Mouse (Mus musculus) cortical plate, adult 2 months (tissue): ENCODE data around the gene Ppp1r1b. TPM values are rescaled to one million over a fixed set of nuclear protein-coding genes. Genes with fewer than 3 reads are reported as not detected.
A peak's percentile ranks its signal among the peaks of the same experiment; 100 is the strongest.

ENCODE experiments used
- H3K27ac ChIP-seq: fragments of 200-500 bp; 2 replicates; pipeline ENCODE4 v1.5.1; 2012; ENCODE audit warnings: low read length, control low read depth, inconsistent platforms; ENCODE audit not compliant: insufficient read depth
- H3K4me1 ChIP-seq: fragments of 200-500 bp; 2 replicates; pipeline ENCODE4 v1.6.1; 2011; ENCODE audit warnings: low read length; ENCODE audit not compliant: control insufficient read depth, insufficient read depth
- H3K4me3 ChIP-seq: fragments of 200-500 bp; 2 replicates; pipeline ENCODE4 v1.5.1; 2011; ENCODE audit warnings: mild to moderate bottlenecking, low read length, control low read depth; ENCODE audit not compliant: insufficient read depth
- CTCF ChIP-seq: fragments of 200-500 bp; IDR thresholded peaks from 2 replicates; pipeline ENCODE4 v1.5.1; 2011; ENCODE audit warnings: mild to moderate bottlenecking, control low read depth, low read length; ENCODE audit not compliant: insufficient read depth; ENCODE audit errors: extremely low read depth
- POLR2A ChIP-seq: fragments of 200-500 bp; IDR thresholded peaks from 2 replicates; pipeline ENCODE4 v1.6.1; 2011; ENCODE audit warnings: mild to moderate bottlenecking, low read length, control low read depth; ENCODE audit not compliant: insufficient read depth; ENCODE audit errors: extremely low read depth
- polyA plus RNA-seq: library from polyadenylated mRNA; depleted of rRNA; stranded (reverse); fragments of >200 nt; gene quantifications from 2 replicates; pipeline ENCODE4 v1.2.3, GENCODE M21; 2012

Ppp1r1b gene
- polyA plus RNA-seq, 1 experiment, result 322 TPM

DNA sequence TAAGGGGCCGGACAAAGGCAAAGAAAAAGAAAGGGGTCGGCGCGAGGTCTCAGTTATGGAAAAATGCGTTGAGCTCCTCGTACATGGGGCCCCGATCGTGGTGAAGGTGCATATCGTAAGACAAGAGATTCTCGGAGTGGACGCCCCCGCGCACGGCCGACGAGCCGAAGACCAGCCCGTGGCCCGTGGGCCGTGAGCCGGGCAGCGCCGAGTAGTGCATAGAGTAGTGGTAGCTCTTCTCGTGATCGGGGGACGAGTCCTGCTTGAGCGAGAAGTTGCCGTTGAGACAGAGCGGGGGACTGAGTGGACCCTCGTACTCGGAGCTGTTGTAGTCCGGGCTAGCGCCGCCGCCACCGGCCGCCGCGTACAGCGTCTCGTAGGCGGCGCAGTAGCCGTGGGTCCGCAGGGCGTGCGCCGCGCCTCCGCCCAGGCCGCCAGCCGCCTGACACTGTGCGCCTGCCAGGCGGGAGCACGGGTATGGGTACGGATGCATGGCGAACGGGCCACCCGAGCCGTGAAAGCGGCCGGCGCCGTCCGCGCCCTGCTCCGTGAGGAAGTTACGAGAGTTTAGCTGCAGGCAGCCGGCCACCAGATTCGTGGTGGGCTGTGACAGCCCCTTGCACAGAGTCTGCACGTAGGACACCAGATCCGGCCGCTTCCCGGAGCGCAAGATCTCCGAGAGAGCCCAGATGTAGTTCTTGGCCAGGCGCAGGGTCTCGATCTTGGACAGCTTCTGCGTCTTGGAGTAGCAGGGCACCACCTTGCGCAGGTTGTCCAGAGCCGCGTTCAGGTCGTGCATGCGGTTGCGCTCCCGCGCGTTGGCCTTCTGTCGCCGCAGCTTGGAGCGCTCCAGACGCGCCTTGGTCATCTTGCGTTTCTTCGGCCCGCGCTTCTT is 20.8 kb upstream of the Ppp1r1b start:
- Histone ChIP-seq H3K4me1 (peaks cover 5% of the 10 kb centered on the region), H3K27ac (peak overlapping the region; percentile 84), H3K4me3 (peak overlapping the region; percentile 93)
- no peak for TF ChIP-seq CTCF
- no peak for TF ChIP-seq POLR2A

DNA sequence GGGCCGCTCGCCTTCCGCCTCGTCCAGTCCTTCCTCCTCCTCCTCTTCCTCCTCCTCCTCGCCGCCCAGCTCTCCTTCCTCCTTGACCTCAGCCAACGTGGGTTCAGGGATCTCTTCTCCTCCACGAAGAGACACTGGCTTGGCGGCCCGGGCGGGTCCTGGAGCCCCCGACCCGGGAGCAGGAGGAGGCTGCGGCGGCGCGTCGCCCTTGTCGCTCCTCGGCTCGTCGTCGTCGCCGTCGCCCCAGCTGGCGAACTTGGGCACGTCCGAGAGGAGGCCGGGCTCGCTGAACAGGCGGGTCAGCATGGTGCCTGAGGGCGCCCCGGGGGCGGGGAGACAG is 20.2 kb upstream of the Ppp1r1b start:
- TF ChIP-seq POLR2A (no peak), CTCF (no peak)
- H3K27ac ChIP-seq, result peak overlapping the region; percentile 84

DNA sequence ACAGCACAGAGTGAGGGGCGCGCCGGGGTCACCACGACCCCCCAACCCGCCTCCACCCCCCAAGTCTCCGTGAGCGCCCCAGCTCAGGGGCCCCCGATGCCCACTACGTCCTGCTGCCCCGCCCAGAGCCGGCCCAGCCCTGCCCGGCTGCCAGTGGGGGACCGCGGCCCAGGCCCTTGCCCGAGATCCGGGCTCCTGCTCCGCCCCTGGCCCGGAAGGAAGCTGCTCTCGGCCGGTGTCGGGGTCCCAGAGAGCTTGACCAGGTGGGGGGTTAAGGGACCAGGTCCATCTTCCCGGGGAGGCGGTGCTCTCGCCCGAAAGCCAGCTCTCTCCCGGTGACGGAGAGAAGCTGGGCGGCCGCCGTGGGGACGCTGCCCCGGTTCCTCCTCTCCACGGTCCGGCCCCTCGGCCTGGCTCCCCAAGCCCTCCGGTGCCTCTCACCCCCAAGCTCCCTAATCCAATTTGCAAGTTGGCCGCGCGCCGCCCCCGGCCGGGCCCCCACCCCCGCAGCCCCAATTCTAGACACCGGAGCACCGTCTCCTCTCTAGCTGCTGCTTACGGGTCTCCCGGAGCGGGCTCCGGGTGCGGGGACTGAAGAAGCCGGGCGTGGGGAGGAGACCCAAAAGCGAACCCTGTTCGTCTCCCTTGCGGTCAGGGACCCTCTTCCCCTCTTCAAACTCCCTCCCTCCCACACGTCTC is 19.7 kb upstream of the Ppp1r1b start:
- Histone ChIP-seq H3K4me1 (peaks cover 2% of the 10 kb centered on the region; the same call in 1 of the 2 replicates), H3K27ac (peak overlapping the region; percentile 93), H3K4me3 (peak overlapping the region; percentile 93)
- TF ChIP-seq CTCF (no peak), POLR2A (no peak)

More for the DNA sequence above, 20.2 kb upstream of the Ppp1r1b start:
- Histone ChIP-seq H3K4me3 (peak overlapping the region; percentile 93), H3K4me1 (peaks cover 5% of the 10 kb centered on the region)

DNA sequence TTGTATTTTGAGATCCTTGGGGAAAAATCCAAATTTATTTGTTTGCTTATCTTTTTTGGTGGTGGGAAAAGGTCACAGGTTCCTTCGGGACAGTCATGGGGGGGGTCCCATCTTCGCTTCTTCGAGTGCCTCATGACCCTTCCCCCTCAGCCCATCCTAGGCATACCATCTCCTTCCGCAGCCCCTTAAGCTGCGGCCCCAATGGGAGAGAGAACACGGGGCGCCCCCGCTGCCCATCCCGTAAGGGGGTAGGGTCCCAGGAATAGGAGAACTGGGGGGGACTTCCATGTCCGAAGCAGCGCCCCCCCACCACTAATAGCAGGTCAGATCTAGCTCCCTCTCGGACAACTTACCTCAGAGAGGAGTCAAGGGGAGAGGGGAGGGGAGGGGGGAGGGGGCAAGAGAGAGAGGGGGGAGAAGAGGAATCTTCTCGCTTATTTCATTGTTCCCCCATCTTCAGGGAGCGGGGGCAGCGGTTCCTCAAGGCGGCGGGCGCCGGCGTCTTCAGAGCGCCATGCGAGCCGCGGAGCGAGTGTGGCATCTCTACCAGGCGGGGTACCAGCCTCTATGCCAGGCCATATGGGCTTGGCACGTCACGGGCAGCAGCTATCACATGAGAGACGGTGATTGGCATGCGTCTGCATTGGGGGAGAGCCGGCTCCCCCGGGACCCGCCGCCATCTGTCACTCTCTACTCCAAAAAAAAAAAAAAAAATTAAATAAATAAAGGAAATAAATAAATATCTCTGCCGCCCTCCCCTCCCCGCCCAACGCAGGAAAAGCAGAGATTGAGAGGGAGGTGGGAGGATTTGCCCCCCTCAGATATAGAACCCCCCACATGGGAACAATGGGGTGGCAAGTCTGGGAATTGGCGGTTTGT is 18.9 kb upstream of the Ppp1r1b start, which contains the start of gene Neurod2:
Neurod2 (minus strand) TSS at position 568 of the 879 bp plus-strand sequence.
- no peaks in the 10 kb centered on the region; the same call in 1 of the 2 replicates for H3K4me1 ChIP-seq
- peak within 1 kb of the TSS; percentile 93 for H3K4me3 ChIP-seq
- peak within 1 kb of the TSS; percentile 93 for H3K27ac ChIP-seq
- TF ChIP-seq CTCF, result no peak
- peak; percentile 91 for TF ChIP-seq POLR2A

DNA sequence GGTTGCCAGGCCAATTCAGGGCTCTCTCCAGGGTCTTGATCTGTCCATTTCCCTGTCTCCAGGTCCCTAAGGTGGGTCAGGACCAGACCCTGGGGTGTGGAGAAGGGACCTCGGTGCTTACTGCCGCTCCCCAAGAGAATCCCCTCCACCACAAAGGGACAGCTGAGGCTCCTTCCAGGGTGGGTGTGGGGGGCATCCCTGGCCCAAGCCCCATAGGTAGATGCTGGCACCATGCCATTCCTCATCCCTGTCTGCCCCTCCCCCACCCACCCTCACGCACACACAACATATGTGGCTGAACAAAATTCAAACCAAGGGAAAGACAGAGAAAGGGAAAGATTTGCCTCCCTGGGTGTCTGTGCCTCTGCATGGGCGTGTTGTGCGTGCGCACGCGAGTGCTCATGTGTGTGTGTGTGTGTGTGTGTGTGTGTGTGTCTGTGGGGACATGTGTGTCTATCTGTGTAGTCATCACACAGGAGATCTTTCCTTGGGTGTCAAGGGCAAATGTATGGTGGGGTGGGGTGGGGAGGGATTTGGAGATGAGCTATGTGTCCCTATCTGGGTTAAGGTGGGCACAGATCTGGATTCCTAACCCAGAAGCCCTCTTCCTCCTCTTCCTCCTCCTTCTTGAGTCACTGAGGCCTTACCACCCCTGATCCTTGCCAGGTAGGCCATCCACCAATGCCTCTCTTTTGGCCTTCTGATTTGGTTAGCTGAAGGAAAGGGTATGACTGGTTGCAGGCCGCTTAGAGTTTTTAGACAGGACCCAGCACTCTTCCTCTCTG is 18.1 kb upstream of the Ppp1r1b start:
- Histone ChIP-seq H3K4me3 (peak overlapping the region; percentile 93; the same call in 1 of the 2 replicates), H3K4me1 (peaks cover 2% of the 10 kb centered on the region; the same call in 1 of the 2 replicates), H3K27ac (peak overlapping the region; percentile 71; the same call in 1 of the 2 replicates)
- no peak for TF ChIP-seq POLR2A
- TF ChIP-seq CTCF, result no peak

DNA sequence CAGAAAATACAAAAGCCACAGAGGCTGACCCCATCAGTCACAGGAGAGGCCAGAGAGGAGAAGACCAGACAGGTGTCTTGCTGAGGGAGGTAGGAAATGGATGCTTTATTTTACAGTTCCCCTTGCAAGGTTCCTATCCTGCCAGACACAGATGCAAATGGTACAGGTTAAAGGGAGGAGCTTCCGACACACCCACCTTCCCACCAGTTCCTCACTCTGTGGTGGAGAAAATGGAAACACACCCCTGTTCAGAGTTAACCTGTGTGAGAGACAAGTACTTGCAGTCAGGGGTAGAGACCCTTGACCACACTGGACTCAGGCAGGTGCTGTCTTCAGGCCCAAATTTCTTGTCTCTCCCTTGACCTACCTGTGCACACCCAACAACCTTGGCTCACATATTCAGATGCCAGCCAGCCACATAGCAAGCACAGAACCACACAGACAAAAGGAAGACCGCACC is 17.4 kb upstream of the Ppp1r1b start:
- TF ChIP-seq CTCF, result no peak
- TF ChIP-seq POLR2A, result no peak
- H3K27ac ChIP-seq, result no peak overlapping the region
- no peak overlapping the region for H3K4me3 ChIP-seq
- peaks cover 2% of the 10 kb centered on the region; the same call in 1 of the 2 replicates for H3K4me1 ChIP-seq

DNA sequence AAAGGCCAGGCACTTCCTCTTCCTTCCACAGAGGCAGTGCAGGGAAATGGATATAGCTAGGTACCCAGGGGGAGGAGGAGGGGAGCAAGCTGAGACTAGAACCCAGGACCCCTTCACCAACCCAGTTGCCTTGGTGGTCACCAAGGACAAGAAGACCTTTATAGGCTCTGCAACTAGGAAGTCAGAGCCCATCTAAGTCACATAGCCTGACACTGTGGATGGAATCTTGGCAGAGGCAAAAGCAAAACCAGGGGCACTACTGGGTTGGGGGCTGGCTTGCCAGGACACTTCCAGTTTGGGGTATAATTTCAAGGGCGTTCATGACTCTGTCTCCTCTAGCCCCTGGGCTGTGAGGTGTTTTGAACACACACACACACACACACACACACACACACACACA is 16.8 kb upstream of the Ppp1r1b start:
- TF ChIP-seq CTCF, result no peak
- TF ChIP-seq POLR2A, result no peak

DNA sequence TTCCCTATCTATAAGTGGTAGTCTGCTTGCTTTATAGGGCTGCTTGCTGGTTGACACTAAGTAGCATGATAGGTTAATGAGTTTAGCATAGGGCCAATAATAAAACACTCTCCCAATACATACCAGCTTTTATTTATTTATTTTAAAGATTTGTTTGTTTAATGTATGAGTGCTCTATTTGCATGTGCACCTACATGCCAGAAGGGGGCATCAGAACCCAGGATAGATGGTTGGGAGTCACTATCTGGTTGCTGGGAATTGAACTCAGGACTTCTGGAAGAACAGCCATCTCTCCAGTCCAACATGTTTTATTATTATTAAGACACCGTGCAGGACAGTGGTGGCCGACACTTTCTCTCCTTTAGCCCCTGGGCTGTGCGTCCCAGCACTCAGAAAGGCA is 16.0 kb upstream of the Ppp1r1b start:
- Histone ChIP-seq H3K4me3 (no peak overlapping the region), H3K27ac (no peak overlapping the region), H3K4me1 (peaks cover 2% of the 10 kb centered on the region; the same call in 1 of the 2 replicates)
- TF ChIP-seq CTCF (no peak), POLR2A (no peak)

More for the DNA sequence above, 16.8 kb upstream of the Ppp1r1b start:
- no peak overlapping the region for H3K27ac ChIP-seq
- no peak overlapping the region for H3K4me3 ChIP-seq
- peaks cover 2% of the 10 kb centered on the region; the same call in 1 of the 2 replicates for H3K4me1 ChIP-seq

DNA sequence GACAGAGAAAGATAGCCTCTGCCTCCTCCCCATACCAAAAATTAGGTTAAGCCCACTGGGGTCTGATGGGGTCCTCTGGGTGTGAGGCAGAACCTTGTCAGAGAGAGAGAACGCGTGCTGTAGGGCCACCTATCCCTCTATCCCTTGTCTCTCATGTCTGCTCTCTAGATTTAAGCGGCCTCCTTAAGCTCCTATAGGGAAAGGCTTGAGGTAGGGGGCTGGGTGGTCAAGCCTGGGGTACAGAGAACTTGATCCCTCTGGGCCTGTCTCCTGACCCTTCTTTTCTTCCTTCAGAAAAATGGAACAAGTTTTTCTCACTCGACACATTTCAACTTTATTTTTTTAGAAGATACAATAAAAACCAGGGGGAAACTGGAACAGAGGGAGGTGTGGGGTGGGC is 15.4 kb upstream of the Ppp1r1b start:
- peak overlapping the region; percentile 87; the same call in 1 of the 2 replicates for H3K27ac ChIP-seq
- peaks cover 2% of the 10 kb centered on the region; the same call in 1 of the 2 replicates for H3K4me1 ChIP-seq
- no peak overlapping the region for H3K4me3 ChIP-seq
- TF ChIP-seq POLR2A, result no peak
